Comparison of ENCODE assay signal across 30 mouse cellular contexts in the genomic region with DNA sequence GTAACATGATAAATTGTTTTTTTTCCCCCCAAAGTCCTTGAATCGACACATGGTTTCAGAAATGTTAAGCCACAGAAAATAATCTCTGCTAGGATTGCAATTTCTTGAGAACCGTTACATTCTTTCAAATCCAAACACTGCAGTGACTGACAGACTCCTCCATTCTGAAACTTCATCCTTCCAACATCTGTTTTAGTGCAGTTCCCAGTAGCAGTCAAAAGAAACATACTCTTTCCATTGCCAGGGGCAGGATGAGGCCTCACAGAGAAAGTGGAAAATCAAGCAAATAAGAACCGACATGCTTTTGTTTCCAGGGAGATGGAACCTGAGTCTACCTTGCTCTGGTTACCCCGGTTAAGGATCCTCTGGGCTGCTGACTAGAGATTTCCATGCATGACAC.
DNase-seq lines count a peak whose midpoint lies in the region; ATAC-seq and TF ChIP-seq lines count a peak whose summit lies in the region.
"Had no signal": no experiment of that assay in that cellular context is flagged by ENCODE, and none has a peak within 500 bp of the region (broad histone marks: within the 10 kb centered on the region; RNA-seq: fewer than 3 reads in every experiment).

No protein-coding gene starts in this region.

- H3K36me3 ChIP-seq in kidney, postnatal 0 days (ENCODE audit: insufficient read depth, low read length): no peaks in the 10 kb centered on the region
- no peaks in the 10 kb centered on the region for H3K36me3 ChIP-seq in embryonic facial prominence, embryonic 12.5 days
- H3K36me3 ChIP-seq: hindbrain, embryonic 10.5 days; kidney, embryonic 15.5 days; neural tube, embryonic 12.5 days; stomach, embryonic 15.5 days had no signal

- H3K9ac ChIP-seq in kidney, postnatal 0 days (ENCODE audit: low read depth, low read length): no peak overlapping the region
- H3K9ac ChIP-seq in embryonic facial prominence, embryonic 12.5 days: no peak overlapping the region
- H3K9ac ChIP-seq: forebrain, embryonic 13.5 days; heart, embryonic 13.5 days; kidney, embryonic 15.5 days; liver, embryonic 14.5 days; neural tube, embryonic 12.5 days; stomach, embryonic 15.5 days had no signal

- ATAC-seq in kidney, postnatal 0 days (replicated peaks; ENCODE audit: low FRiP score, low read depth): no peak
- ATAC-seq in embryonic facial prominence, embryonic 12.5 days (ENCODE audit: insufficient number of reproducible peaks, insufficient read depth, low FRiP score, low TSS enrichment): peak; percentile 84
- ATAC-seq: forebrain, embryonic 13.5 days; hindbrain, embryonic 16.5 days; midbrain, embryonic 16.5 days had no signal

- no peak overlapping the region for H3K4me2 ChIP-seq in kidney, postnatal 0 days (ENCODE audit: low read length)
- H3K4me2 ChIP-seq in embryonic facial prominence, embryonic 12.5 days (replicated peaks): no peak overlapping the region
- H3K4me2 ChIP-seq: forebrain, embryonic 13.5 days; heart, embryonic 13.5 days; kidney, embryonic 15.5 days; midbrain, embryonic 11.5 days; neural tube, embryonic 12.5 days; stomach, embryonic 15.5 days had no signal

- WGBS in kidney, postnatal 0 days: 31% methylated on average over 4 of the region's 4 CpGs
- WGBS in embryonic facial prominence, embryonic 12.5 days: 10% methylated on average over 4 of the region's 4 CpGs

- no peak overlapping the region for H3K4me3 ChIP-seq in kidney, postnatal 0 days (replicated peaks; ENCODE audit: low read depth, low read length)
- no peak overlapping the region for H3K4me3 ChIP-seq in embryonic facial prominence, embryonic 12.5 days
- H3K4me3 ChIP-seq: forebrain, embryonic 13.5 days; heart, embryonic 13.5 days; hindbrain, embryonic 10.5 days; kidney, embryonic 15.5 days; neural tube, embryonic 12.5 days; stomach, embryonic 15.5 days had no signal

- no peak for TF ChIP-seq CTCF in kidney, postnatal 0 days (IDR thresholded peaks at IDR 0.05; ENCODE audit: low read depth)

- H3K27ac ChIP-seq in kidney, postnatal 0 days: no peak overlapping the region
- peak overlapping the region; percentile 89 for H3K27ac ChIP-seq in embryonic facial prominence, embryonic 12.5 days
- H3K27ac ChIP-seq: forebrain, embryonic 13.5 days; heart, embryonic 13.5 days; hindbrain, embryonic 10.5 days; kidney, embryonic 15.5 days; liver, embryonic 14.5 days; neural tube, embryonic 12.5 days; stomach, embryonic 15.5 days had no signal

- DNase-seq in kidney, postnatal 0 days (ENCODE audit: low spot score): peak; percentile 15
- DNase-seq in kidney, postnatal 14 days: no peak
- DNase-seq in embryo, embryonic 10.5 days (ENCODE audit: low spot score): peak; percentile 42
- DNase-seq in forelimb bud, embryonic 11.5 days (ENCODE audit: low read depth, low spot score): peak; percentile 32
- DNase-seq in right cerebral cortex, adult 2 months (ENCODE audit: low spot score in 2 of 2): no peak
- no peak for DNase-seq in spleen, postnatal 10 days (ENCODE audit: low spot score in 2 of 2)
- DNase-seq in gastrocnemius, postnatal 10 days: no peak
- DNase-seq: adrenal gland, adult 2 months; cerebellum, adult 2 months; cerebellum, postnatal 14 days; heart, postnatal 14 days; kidney, adult 18-20 months; kidney, postnatal 4 days; liver; lung, adult 2 months; lung, postnatal 14 days; right cerebral cortex, postnatal 14 days; thymus, adult 18-20 months; thymus, postnatal 25 days had no signal

- no peaks in the 10 kb centered on the region for H3K27me3 ChIP-seq in kidney, postnatal 0 days (ENCODE audit: insufficient read depth, low read length)
- no peaks in the 10 kb centered on the region for H3K27me3 ChIP-seq in embryonic facial prominence, embryonic 12.5 days
- H3K27me3 ChIP-seq: forebrain, embryonic 13.5 days; heart, embryonic 13.5 days; kidney, embryonic 15.5 days; neural tube, embryonic 12.5 days; stomach, embryonic 15.5 days had no signal

- no peaks in the 10 kb centered on the region for H3K4me1 ChIP-seq in kidney, postnatal 0 days (replicated peaks; ENCODE audit: insufficient read depth, low read length)
- peaks cover 20% of the 10 kb centered on the region for H3K4me1 ChIP-seq in embryonic facial prominence, embryonic 12.5 days
- H3K4me1 ChIP-seq: forebrain, embryonic 13.5 days; heart, embryonic 13.5 days; kidney, embryonic 15.5 days; neural tube, embryonic 12.5 days; stomach, embryonic 15.5 days had no signal

- no peaks in the 10 kb centered on the region for H3K9me3 ChIP-seq in kidney, postnatal 0 days (replicated peaks; ENCODE audit: low read length)
- no peaks in the 10 kb centered on the region for H3K9me3 ChIP-seq in embryonic facial prominence, embryonic 12.5 days
- H3K9me3 ChIP-seq: forebrain, embryonic 13.5 days; heart, embryonic 13.5 days; hindbrain, embryonic 10.5 days; kidney, embryonic 15.5 days; neural tube, embryonic 12.5 days; stomach, embryonic 15.5 days had no signal

Comparison
In these comparisons a context has a peak if more than half of its experiments do, and no peak if none do; other contexts are left out.
1. DNase-seq: peak in kidney, postnatal 0 days (single experiment), embryo, embryonic 10.5 days (single experiment) and forelimb bud, embryonic 11.5 days (single experiment); none in kidney, postnatal 14 days (single experiment), right cerebral cortex, adult 2 months (0 of 2), spleen, postnatal 10 days (0 of 2) and gastrocnemius, postnatal 10 days (single experiment).